Mouse (Mus musculus) CH12.LX (cell line): ENCODE results near the gene Slc28a3. TPM values are rescaled to one million over a fixed set of nuclear protein-coding genes. Genes with fewer than 3 reads are reported as not detected.

Experiments used
- DNase-seq: peaks from one replicate; pipeline ENCODE4 v3.0.0-alpha.2; 2013; ENCODE audit errors: extremely low read depth
- H3K27ac ChIP-seq: 2 replicates; pipeline ENCODE4 v1.5.1; 2012; ENCODE audit warnings: low read depth, mild to moderate bottlenecking, control low read depth, moderate library complexity; ENCODE audit not compliant: insufficient read depth
- H3K27me3 ChIP-seq: replicated peaks from 2 replicates; pipeline ENCODE3; 2012; ENCODE audit warnings: inconsistent platforms
- H3K36me3 ChIP-seq, 2 experiments: replicated peaks in 1 of 2; 2 replicates each; pipeline versions ENCODE3 to v1.6.1; 2012; ENCODE audit warnings: inconsistent platforms in 1 of 2, low read length in 1 of 2, mild to moderate bottlenecking in 1 of 2, mixed read lengths in 1 of 2, moderate library complexity in 1 of 2; ENCODE audit not compliant: control insufficient read depth in 1 of 2, insufficient read depth in 1 of 2
- H3K4me1 ChIP-seq, 2 experiments: 2 replicates each; pipeline ENCODE4 v1.6.1; 2012; ENCODE audit warnings: inconsistent platforms in 1 of 2, moderate library complexity in 1 of 2; ENCODE audit not compliant: insufficient read depth in 2 of 2, control insufficient read depth in 1 of 2
- H3K4me2 ChIP-seq: 2 replicates; pipeline ENCODE4 v1.6.1; 2012; ENCODE audit warnings: low read depth, mild to moderate bottlenecking, control low read depth; ENCODE audit not compliant: poor library complexity, insufficient read depth, severe bottlenecking
- H3K4me3 ChIP-seq, 3 experiments: fragments of 150-350 bp in 1 of 3; sonication (generic) in 1 of 3; replicated peaks in 1 of 3; 2 replicates each; pipeline versions ENCODE3 to v1.5.1; 2011 to 2012; ENCODE audit warnings: low read depth in 2 of 3, low read length in 2 of 3, mild to moderate bottlenecking in 2 of 3, moderate library complexity in 2 of 3, control low read depth in 1 of 3, improper control_type of control experiment in 1 of 3, inconsistent platforms in 1 of 3, mixed read lengths in 1 of 3; ENCODE audit not compliant: poor library complexity in 1 of 3
- H3K79me2 ChIP-seq: replicated peaks from 2 replicates; pipeline ENCODE4 v1.6.1; 2012; ENCODE audit warnings: mild to moderate bottlenecking, moderate library complexity; ENCODE audit not compliant: control insufficient read depth, poor library complexity, insufficient read depth, severe bottlenecking; ENCODE audit errors: extremely low read depth
- H3K9ac ChIP-seq: 2 replicates; pipeline ENCODE4 v1.6.1; 2012; ENCODE audit warnings: low read depth, mild to moderate bottlenecking, control low read depth, moderate library complexity; ENCODE audit not compliant: insufficient read depth
- H3K9me3 ChIP-seq: replicated peaks from 2 replicates; pipeline ENCODE3; 2012; ENCODE audit warnings: low read length, inconsistent platforms, mixed read lengths
- CHD1 ChIP-seq: IDR thresholded peaks from 2 replicates; pipeline ENCODE4 v1.6.1; 2012; ENCODE audit warnings: low read depth, low read length, improper control_type of control experiment, inconsistent platforms
- CTCF ChIP-seq, 2 experiments: IDR thresholded peaks in 1 of 2; conservative IDR thresholded peaks in 1 of 2; 2 replicates each; pipeline ENCODE4 v1.5.1; 2011 to 2012; ENCODE audit warnings: low read depth in 2 of 2, low read length in 2 of 2, improper control_type of control experiment in 1 of 2, inconsistent platforms in 1 of 2, mild to moderate bottlenecking in 1 of 2, moderate library complexity in 1 of 2
- IRF4 ChIP-seq: IDR thresholded peaks from 2 replicates; pipeline ENCODE4 v1.6.1; 2014; ENCODE audit warnings: low read depth, mild to moderate bottlenecking, inconsistent platforms, low read length, improper control_type of control experiment
- JUN ChIP-seq: IDR thresholded peaks from 2 replicates; pipeline ENCODE4 v1.6.1; 2011; ENCODE audit warnings: low read depth, mild to moderate bottlenecking, low read length, improper control_type of control experiment, moderate library complexity; ENCODE audit not compliant: insufficient read depth
- JUND ChIP-seq: conservative IDR thresholded peaks from 2 replicates; pipeline ENCODE4 v1.6.1; 2011; ENCODE audit warnings: low read depth, low read length, improper control_type of control experiment
- MAFK ChIP-seq: IDR thresholded peaks from 2 replicates; pipeline ENCODE4 v1.6.1; 2011; ENCODE audit warnings: low read length, improper control_type of control experiment; ENCODE audit not compliant: insufficient replicate concordance
- MYC ChIP-seq: IDR thresholded peaks from 2 replicates; pipeline ENCODE4 v1.6.1; 2011; ENCODE audit warnings: low read depth, mild to moderate bottlenecking, improper control_type of control experiment, low read length
- NRF1 ChIP-seq: IDR thresholded peaks from 2 replicates; pipeline ENCODE4 v1.6.1; 2014; ENCODE audit warnings: low read depth, mild to moderate bottlenecking, inconsistent platforms, low read length, improper control_type of control experiment, moderate library complexity
- RCOR1 ChIP-seq: conservative IDR thresholded peaks from 2 replicates; pipeline ENCODE4 v1.6.1; 2012; ENCODE audit warnings: low read depth, mild to moderate bottlenecking, inconsistent platforms, low read length, improper control_type of control experiment
- SIN3A ChIP-seq: IDR thresholded peaks from 2 replicates; pipeline ENCODE4 v1.6.1; 2012; ENCODE audit warnings: low read length, improper control_type of control experiment, inconsistent platforms
- SMC3 ChIP-seq: IDR thresholded peaks from 2 replicates; pipeline ENCODE4 v1.6.1; 2011; ENCODE audit warnings: low read depth, low read length, improper control_type of control experiment
- TBP ChIP-seq: conservative IDR thresholded peaks from 2 replicates; pipeline ENCODE4 v1.6.1; 2011; ENCODE audit warnings: low read depth, low read length, improper control_type of control experiment
- TCF12 ChIP-seq: IDR thresholded peaks from 2 replicates; pipeline ENCODE4 v1.6.1; 2014; ENCODE audit warnings: low read depth, mild to moderate bottlenecking, inconsistent platforms, low read length, improper control_type of control experiment
- UBTF ChIP-seq: IDR thresholded peaks from 2 replicates; pipeline ENCODE4 v1.6.1; 2012; ENCODE audit warnings: low read depth, mild to moderate bottlenecking, inconsistent platforms, low read length, improper control_type of control experiment, moderate library complexity
- ZKSCAN1 ChIP-seq: IDR thresholded peaks from 2 replicates; pipeline ENCODE4 v1.6.1; 2012; ENCODE audit warnings: low read depth, inconsistent platforms, low read length, improper control_type of control experiment, borderline replicate concordance
- ZMIZ1 ChIP-seq: IDR thresholded peaks from 2 replicates; pipeline ENCODE4 v1.6.1; 2012; ENCODE audit warnings: low read depth, mild to moderate bottlenecking, inconsistent platforms, low read length, improper control_type of control experiment
- ZNF384 ChIP-seq: IDR thresholded peaks from 2 replicates; pipeline ENCODE4 v1.6.1; 2012; ENCODE audit warnings: low read depth, low read length, improper control_type of control experiment, inconsistent platforms
- dilution Hi-C: fragments of 300-500 bp; cut with MboI; formaldehyde crosslinking; loops from 2 replicates; pipeline ENCODE4 v1.14.3; 2020; ENCODE audit warnings: low sequenced_read_pairs; ENCODE audit not compliant: extremely low pct_unique_long_range_greater_than_20kb, extremely low pct_ligation_motif_present
- in situ Hi-C: fragments of 300-500 bp; cut with MboI; formaldehyde crosslinking; loops from 3 replicates; pipeline ENCODE4 v1.14.3; 2019; ENCODE audit warnings: low sequenced_read_pairs, low pct_ligation_motif_present, low pct_unique_long_range_greater_than_20kb, mixed read lengths
- polyA plus RNA-seq: library from polyadenylated mRNA; unstranded; fragments of >175 nt; gene quantifications from 2 replicates; pipeline ENCODE4 v1.2.1, GENCODE M21; 2012; ENCODE audit warnings: low read depth; ENCODE audit not compliant: insufficient read length
- total RNA-seq, 2 experiments: library from RNA; depleted of rRNA; stranded (reverse); fragments of 300-350 nt in 1 of 2; fragments of >200 nt in 1 of 2; gene quantifications; 2 replicates each; pipeline ENCODE4 v1.2.3; 2012 to 2014

Gene Slc28a3
- total and polyA plus RNA-seq, 3 experiments = not detected

DNA sequence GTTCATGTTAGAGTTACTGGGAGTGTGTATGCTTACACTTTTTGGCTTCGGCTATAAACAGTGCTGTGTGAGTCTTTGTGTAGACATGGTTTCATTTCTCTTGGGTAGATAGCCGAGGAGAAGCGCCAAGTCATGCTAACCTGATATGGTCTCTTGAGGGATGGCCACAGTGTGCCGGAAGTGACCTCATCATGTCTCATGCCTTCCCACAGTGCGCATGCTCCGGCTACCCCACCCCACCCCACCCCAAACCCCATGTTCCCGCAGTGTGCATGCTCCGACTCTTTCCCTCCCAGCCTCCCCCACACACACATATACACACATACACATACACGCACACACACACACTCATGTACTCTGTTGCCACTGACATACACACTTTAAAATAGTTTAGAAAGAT is 90.6 kb downstream of the Slc28a3 start:
- Histone ChIP-seq H3K27me3 (no peaks in the 10 kb centered on the region), H3K9ac (no peak overlapping the region), H3K4me2 (no peak overlapping the region), H3K4me1 (peaks cover 8 to 14% of the 10 kb centered on the region in 2 experiments; a peak in 3 of 4 replicates), H3K4me3 (no peak overlapping the region), H3K79me2 (no peaks in the 10 kb centered on the region), H3K27ac (no peak overlapping the region), H3K36me3 (no peaks in the 10 kb centered on the region), H3K9me3 (no peaks in the 10 kb centered on the region)
- TF ChIP-seq CHD1 (no peak), ZKSCAN1 (no peak), TCF12 (no peak), SMC3 (no peak), NRF1 (peak; percentile 70), UBTF (no peak), MYC (no peak), RCOR1 (no peak), ZMIZ1 (no peak), JUND (0 out of 2 replicates have a peak, but pooled peaks have one; percentile 11), CTCF (conservative IDR thresholded peaks at IDR 0.05 in 1 of 2, IDR thresholded peaks at IDR 0.05 in 1 of 2; ENCODE audit: low read depth in 2 of 2, low read length in 2 of 2) (no peak), SIN3A (no peak), MAFK (no peak), TBP (no peak), JUN (peak; percentile 45; the same call in 1 of the 2 replicates), IRF4 (no peak)
- dilution Hi-C loops = no loop called here
- no peak for DNase-seq
- in situ Hi-C loops = no loop called here

DNA sequence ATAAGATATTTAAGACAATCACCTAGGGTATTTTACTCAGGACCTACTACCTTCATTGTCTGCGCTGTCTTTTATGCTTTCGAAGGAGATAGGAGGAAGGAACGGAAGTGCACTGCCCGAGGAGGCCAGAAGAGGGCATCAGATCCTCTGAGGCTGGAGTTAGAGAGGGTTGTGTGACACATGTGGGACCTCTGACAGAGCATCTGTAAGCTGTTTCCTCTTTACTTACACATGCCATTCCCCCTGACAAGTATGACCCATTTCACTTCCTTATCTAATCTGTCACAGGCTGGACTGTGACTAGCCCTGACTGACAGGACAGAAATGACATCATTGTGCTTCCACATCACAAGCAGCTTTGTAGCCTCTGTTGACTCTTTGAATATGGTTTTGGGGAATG is 94.4 kb downstream of the Slc28a3 start:
- Histone ChIP-seq H3K27ac (no peak overlapping the region), H3K9ac (no peak overlapping the region), H3K4me3 (no peak overlapping the region), H3K9me3 (no peaks in the 10 kb centered on the region), H3K79me2 (no peaks in the 10 kb centered on the region), H3K4me1 (peaks cover 3 to 14% of the 10 kb centered on the region in 2 experiments; a peak in 3 of 4 replicates), H3K27me3 (no peaks in the 10 kb centered on the region), H3K4me2 (no peak overlapping the region), H3K36me3 (no peaks in the 10 kb centered on the region)
- dilution Hi-C loops = no loop called here
- peak; percentile 40 for DNase-seq
- TF ChIP-seq MYC (0 out of 2 replicates have a peak, but pooled peaks have one; percentile 25), CTCF (conservative IDR thresholded peaks at IDR 0.05 in 1 of 2, IDR thresholded peaks at IDR 0.05 in 1 of 2; ENCODE audit: low read depth in 2 of 2, low read length in 2 of 2) (peak; percentile 12 to 40; a peak in 2 of 4 replicates), ZNF384 (no peak)
- in situ Hi-C loops = no loop called here
